Mouse (Mus musculus): ENCODE data around the gene Wdr82. TPM values are rescaled to one million over a fixed set of nuclear protein-coding genes. Genes with fewer than 3 reads are reported as not detected.

Wdr82 gene
- polyA plus RNA-seq (2015; fragmentation: Nextera tagmentation; extraction: Ambion mirVana): 21.9 and 28.3 TPM in 2 replicates

DNA sequence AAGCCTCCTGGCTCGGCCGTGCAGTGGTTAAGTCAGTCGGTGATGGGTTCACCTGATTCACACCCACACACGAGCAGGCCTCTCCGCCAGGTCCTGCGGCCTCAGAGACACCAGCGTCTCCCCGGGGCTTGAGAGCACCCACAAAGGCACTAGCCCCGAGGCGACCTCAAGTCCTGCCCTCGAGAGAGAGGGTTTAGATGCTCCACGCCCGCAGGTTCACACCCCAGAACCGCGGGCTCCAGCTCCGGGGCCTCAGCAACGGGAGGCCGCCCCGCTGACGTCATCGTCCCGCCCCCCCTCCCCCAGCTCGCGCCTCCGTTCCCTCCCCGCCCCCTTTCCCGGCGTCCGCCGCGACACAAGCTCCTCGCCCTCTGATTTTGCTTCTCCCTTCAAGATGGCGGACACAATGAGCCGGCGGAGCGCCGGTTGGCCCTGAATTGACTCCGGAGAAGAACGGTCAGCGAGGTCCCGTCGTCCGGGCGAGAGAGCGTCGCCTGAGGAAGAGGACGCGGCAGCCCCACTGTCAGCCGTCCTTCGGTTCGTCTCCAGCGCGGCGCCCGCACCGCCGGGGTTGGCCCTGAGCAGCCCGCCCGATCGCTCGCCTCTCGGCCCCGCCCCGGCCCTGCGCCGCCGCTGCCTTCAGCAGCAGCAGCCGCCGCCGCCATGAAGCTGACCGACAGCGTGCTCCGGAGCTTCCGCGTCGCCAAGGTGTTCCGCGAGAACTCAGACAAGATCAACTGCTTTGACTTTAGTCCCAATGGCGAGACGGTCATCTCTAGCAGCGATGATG, at the start of gene Wdr82:
Wdr82 (plus strand) TSS at position 373 of the 790 bp plus-strand sequence.
- WGBS: under 1% methylated on average over 80 of the region's 81 CpGs

GRCm38 (mm10) chr9:106123599-106123998, 47.1 kb upstream of the Wdr82 start:
- Histone ChIP-seq H3K36me3 (no peaks in the 10 kb centered on the region), H3K9ac (no peak overlapping the region), H3K4me2 (no peak overlapping the region), H3K4me3 (replicated peaks) (no peak overlapping the region), H3K27me3 (no peaks in the 10 kb centered on the region), H3K9me3 (replicated peaks) (no peaks in the 10 kb centered on the region), H3K27ac (no peak overlapping the region), H3K4me1 (no peaks in the 10 kb centered on the region)
- 44% methylated on average over 4 of the region's 4 CpGs for WGBS
- no peak for ATAC-seq (replicated peaks; ENCODE audit: low FRiP score)

More for the DNA sequence above, at the start of gene Wdr82:
- Histone ChIP-seq H3K4me2 (peak within 1 kb of the TSS; percentile 84), H3K27me3 (no peaks in the 10 kb centered on the region), H3K9ac (peak within 1 kb of the TSS; percentile 95), H3K4me3 (replicated peaks) (peak within 1 kb of the TSS; percentile 93), H3K36me3 (no peaks in the 10 kb centered on the region), H3K9me3 (replicated peaks) (no peaks in the 10 kb centered on the region), H3K4me1 (peaks cover 38% of the 10 kb centered on the region), H3K27ac (peak within 1 kb of the TSS; percentile 98)
- ATAC-seq (replicated peaks; ENCODE audit: low FRiP score): peak; percentile 93

- WGBS: 55% methylated on average over 2 of the region's 2 CpGs
- Histone ChIP-seq H3K9ac (no peak overlapping the region), H3K9me3 (replicated peaks) (no peaks in the 10 kb centered on the region), H3K36me3 (no peaks in the 10 kb centered on the region), H3K27me3 (no peaks in the 10 kb centered on the region), H3K4me1 (no peaks in the 10 kb centered on the region), H3K4me3 (replicated peaks) (no peak overlapping the region), H3K27ac (no peak overlapping the region), H3K4me2 (no peak overlapping the region)
- ATAC-seq (replicated peaks; ENCODE audit: low FRiP score): no peak
These were observed 43.9 kb upstream of the Wdr82 start for GRCm38 (mm10) chr9:106126786-106127251.

GRCm38 (mm10) chr9:106129072-106129471, 41.7 kb upstream of the Wdr82 start:
- Histone ChIP-seq H3K4me3 (replicated peaks) (no peak overlapping the region), H3K4me2 (no peak overlapping the region), H3K9ac (no peak overlapping the region), H3K27ac (no peak overlapping the region), H3K4me1 (no peaks in the 10 kb centered on the region), H3K27me3 (no peaks in the 10 kb centered on the region), H3K36me3 (no peaks in the 10 kb centered on the region), H3K9me3 (replicated peaks) (no peaks in the 10 kb centered on the region)
- ATAC-seq (replicated peaks; ENCODE audit: low FRiP score): no peak
- WGBS: 76% methylated on average over 2 of the region's 2 CpGs

DNA sequence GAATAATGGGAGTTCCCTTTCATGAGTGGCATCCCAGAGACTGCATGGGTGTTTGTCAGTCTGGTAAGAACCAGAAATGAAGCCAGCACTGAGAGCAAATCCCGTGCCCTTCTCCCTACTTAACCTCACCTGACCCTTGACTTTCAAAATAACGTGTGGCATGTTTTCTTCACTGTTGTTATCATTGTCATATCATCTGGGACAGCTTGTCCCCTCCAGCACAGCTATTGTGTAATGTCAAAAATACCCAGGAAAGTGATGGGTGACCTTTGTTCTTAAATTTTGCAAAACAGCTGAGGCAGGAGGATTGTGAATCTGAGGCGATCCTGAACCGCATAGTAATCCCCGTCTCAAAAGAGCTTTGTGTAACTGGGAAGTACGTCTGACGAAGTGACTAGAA, 40.5 kb upstream of the Wdr82 start:
- no peak for ATAC-seq (replicated peaks; ENCODE audit: low FRiP score)
- Histone ChIP-seq H3K9me3 (replicated peaks) (no peaks in the 10 kb centered on the region), H3K36me3 (no peaks in the 10 kb centered on the region), H3K4me2 (no peak overlapping the region), H3K4me3 (replicated peaks) (no peak overlapping the region), H3K4me1 (no peaks in the 10 kb centered on the region), H3K9ac (no peak overlapping the region), H3K27me3 (no peaks in the 10 kb centered on the region), H3K27ac (no peak overlapping the region)
- 78% methylated on average over 7 of the region's 7 CpGs for WGBS

GRCm38 (mm10) chr9:106137671-106138216, 33.0 kb upstream of the Wdr82 start:
- Histone ChIP-seq H3K4me1 (no peaks in the 10 kb centered on the region), H3K36me3 (no peaks in the 10 kb centered on the region), H3K4me2 (no peak overlapping the region), H3K9ac (no peak overlapping the region), H3K9me3 (replicated peaks) (no peaks in the 10 kb centered on the region), H3K27me3 (no peaks in the 10 kb centered on the region), H3K27ac (no peak overlapping the region), H3K4me3 (replicated peaks) (no peak overlapping the region)
- WGBS: 51% methylated on average over 10 of the region's 10 CpGs
- no peak for ATAC-seq (replicated peaks; ENCODE audit: low FRiP score)

GRCm38 (mm10) chr9:106139763-106140162, 31.0 kb upstream of the Wdr82 start:
- Histone ChIP-seq H3K27ac (no peak overlapping the region), H3K27me3 (no peaks in the 10 kb centered on the region), H3K4me1 (no peaks in the 10 kb centered on the region), H3K9ac (no peak overlapping the region), H3K4me2 (no peak overlapping the region), H3K4me3 (replicated peaks) (no peak overlapping the region), H3K36me3 (no peaks in the 10 kb centered on the region), H3K9me3 (replicated peaks) (no peaks in the 10 kb centered on the region)
- no peak for ATAC-seq (replicated peaks; ENCODE audit: low FRiP score)
- 43% methylated on average over 10 of the region's 10 CpGs for WGBS

- Histone ChIP-seq H3K27me3 (peaks cover 10% of the 10 kb centered on the region), H3K27ac (no peak overlapping the region), H3K9ac (no peak overlapping the region), H3K36me3 (no peaks in the 10 kb centered on the region), H3K4me2 (no peak overlapping the region), H3K4me1 (no peaks in the 10 kb centered on the region), H3K4me3 (replicated peaks) (no peak overlapping the region), H3K9me3 (replicated peaks) (no peaks in the 10 kb centered on the region)
- WGBS: 74% methylated on average over 12 of the region's 12 CpGs
- ATAC-seq (replicated peaks; ENCODE audit: low FRiP score): no peak
These were observed 28.8 kb upstream of the Wdr82 start for GRCm38 (mm10) chr9:106141955-106142354.

GRCm38 (mm10) chr9:106144176-106144575, 26.6 kb upstream of the Wdr82 start:
- WGBS: 83% methylated on average over 7 of the region's 7 CpGs
- peaks cover 15% of the 10 kb centered on the region for H3K4me1 ChIP-seq
- no peak overlapping the region for H3K27ac ChIP-seq
- ATAC-seq (replicated peaks; ENCODE audit: low FRiP score): no peak
- no peak overlapping the region for H3K9ac ChIP-seq
- H3K9me3 ChIP-seq (replicated peaks): no peaks in the 10 kb centered on the region
- H3K27me3 ChIP-seq: peaks cover 32% of the 10 kb centered on the region
- no peak overlapping the region for H3K4me2 ChIP-seq
- no peaks in the 10 kb centered on the region for H3K36me3 ChIP-seq
- H3K4me3 ChIP-seq (replicated peaks): no peak overlapping the region

DNA sequence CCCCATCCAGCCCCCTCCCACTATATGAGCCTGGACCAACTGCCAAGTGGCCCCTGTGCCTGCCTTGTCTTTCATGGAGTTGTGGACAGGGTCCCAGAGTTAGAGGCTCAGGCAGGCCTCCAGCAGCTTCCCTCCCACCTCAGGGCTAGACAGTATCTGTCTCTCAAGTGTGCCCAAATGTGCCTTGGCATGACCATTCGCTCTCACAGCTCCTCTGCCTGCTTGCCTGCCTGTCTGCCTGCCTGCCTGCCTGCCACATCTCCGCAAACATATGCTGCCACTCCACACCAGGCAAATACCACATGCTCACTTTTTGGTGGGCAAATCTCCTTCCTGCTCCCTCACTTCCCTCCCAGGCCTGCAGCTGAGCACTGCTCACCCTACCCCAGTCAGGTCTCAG, 25.1 kb upstream of the Wdr82 start:
- 86% methylated on average over 2 of the region's 2 CpGs for whole genome bisulfite sequencing
- ATAC-seq (replicated peaks; ENCODE audit: low FRiP score): no peak

GRCm38 (mm10) chr9:106147281-106147680, 23.4 kb upstream of the Wdr82 start:
- Histone ChIP-seq H3K9ac (no peak overlapping the region), H3K4me3 (replicated peaks) (no peak overlapping the region), H3K27me3 (peaks cover 51% of the 10 kb centered on the region), H3K4me1 (peaks cover 20% of the 10 kb centered on the region), H3K27ac (no peak overlapping the region), H3K36me3 (no peaks in the 10 kb centered on the region), H3K9me3 (replicated peaks) (no peaks in the 10 kb centered on the region), H3K4me2 (no peak overlapping the region)
- WGBS: 34% methylated on average over 5 of the region's 5 CpGs
- no peak for ATAC-seq (replicated peaks; ENCODE audit: low FRiP score)

More for the DNA sequence above, 25.1 kb upstream of the Wdr82 start:
- Histone ChIP-seq H3K9me3 (replicated peaks) (no peaks in the 10 kb centered on the region), H3K4me3 (replicated peaks) (no peak overlapping the region), H3K27ac (no peak overlapping the region), H3K9ac (no peak overlapping the region), H3K4me1 (peaks cover 20% of the 10 kb centered on the region), H3K27me3 (peaks cover 46% of the 10 kb centered on the region), H3K36me3 (no peaks in the 10 kb centered on the region), H3K4me2 (no peak overlapping the region)

DNA sequence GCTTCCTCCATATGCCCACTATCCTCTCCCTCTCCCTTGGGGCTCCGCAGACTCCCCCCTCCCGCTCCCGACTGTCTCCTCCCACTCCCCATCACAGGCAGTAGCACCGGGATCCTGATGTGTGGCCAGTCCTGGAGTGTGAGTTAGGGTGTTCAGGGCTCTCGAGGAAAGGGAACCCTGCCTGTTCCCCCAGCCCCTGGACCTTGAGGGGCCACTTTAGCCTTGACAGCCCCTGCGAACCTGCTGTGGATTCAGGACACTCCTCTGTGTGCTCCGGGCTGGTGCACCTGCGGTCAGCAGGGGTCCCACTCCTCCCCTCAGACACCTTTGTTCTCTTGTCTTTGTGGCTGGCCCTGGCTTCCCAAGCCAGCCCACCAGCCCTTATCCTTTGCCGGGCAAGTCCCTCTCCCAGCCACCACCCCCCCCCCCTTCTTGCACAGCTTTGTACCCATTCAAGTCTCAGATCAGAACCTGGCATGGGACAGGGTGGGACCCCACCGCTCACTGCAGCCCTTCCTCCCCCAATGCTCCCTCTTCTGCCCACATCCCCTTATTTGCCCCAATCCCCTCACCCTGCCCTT, 22.8 kb upstream of the Wdr82 start:
- Histone ChIP-seq H3K4me1 (peaks cover 20% of the 10 kb centered on the region), H3K27me3 (peaks cover 51% of the 10 kb centered on the region), H3K4me3 (replicated peaks) (peak overlapping the region; percentile 45), H3K9me3 (replicated peaks) (no peaks in the 10 kb centered on the region), H3K9ac (no peak overlapping the region; the same call in 1 of the 2 replicates), H3K4me2 (peak overlapping the region; percentile 80), H3K27ac (no peak overlapping the region), H3K36me3 (no peaks in the 10 kb centered on the region)
- peak; percentile 61 for ATAC-seq (replicated peaks; ENCODE audit: low FRiP score)
- 3% methylated on average over 10 of the region's 10 CpGs for WGBS

Data from kidney, embryonic 15.5 days (tissue).